Mouse (Mus musculus) liver, adult 2 months (tissue): Measurements from ENCODE around the gene Tm6sf1. TPM values are rescaled to one million over a fixed set of nuclear protein-coding genes. Genes with fewer than 3 reads are reported as not detected.
A peak's percentile ranks its signal among the peaks of the same experiment; 100 is the strongest.
"Not testable (repeated sequence)": the region's sequence is repeated elsewhere in the genome, so short reads cannot be mapped to it uniquely, and the experiment has no call there.

Experiments used
- DNase-seq: peaks from one replicate; pipeline ENCODE4 v3.0.0-alpha.2; 2011; ENCODE audit warnings: low read depth, low spot score; ENCODE audit errors: extremely low read depth
- H3K27ac ChIP-seq: fragments of 200-500 bp; replicated peaks from 2 replicates; pipeline ENCODE4 v1.5.1; 2012; ENCODE audit warnings: low read depth, mild to moderate bottlenecking, control low read depth, inconsistent platforms, low read length; ENCODE audit not compliant: insufficient read depth
- H3K27me3 ChIP-seq: fragments of 200-500 bp; 2 replicates; pipeline ENCODE4 v1.6.1; 2012; ENCODE audit warnings: mild to moderate bottlenecking, moderate library complexity, low read length, inconsistent platforms; ENCODE audit not compliant: control insufficient read depth, insufficient read depth
- H3K36me3 ChIP-seq: fragments of 200-500 bp; 2 replicates; pipeline ENCODE4 v1.6.1; 2012; ENCODE audit warnings: low read length, inconsistent platforms; ENCODE audit not compliant: control insufficient read depth, insufficient read depth
- H3K4me1 ChIP-seq: fragments of 200-500 bp; 2 replicates; pipeline ENCODE4 v1.6.1; 2011; ENCODE audit warnings: low read length; ENCODE audit not compliant: control insufficient read depth, insufficient read depth
- H3K4me3 ChIP-seq: fragments of 200-500 bp; 2 replicates; pipeline ENCODE4 v1.5.1; 2011; ENCODE audit warnings: low read depth, mild to moderate bottlenecking, control low read depth, low read length, moderate library complexity; ENCODE audit not compliant: insufficient read depth
- H3K79me2 ChIP-seq: fragments of 200-500 bp; 2 replicates; pipeline ENCODE4 v1.6.1; 2012; ENCODE audit warnings: inconsistent platforms, mild to moderate bottlenecking, low read length, moderate library complexity; ENCODE audit not compliant: control insufficient read depth, insufficient read depth
- H3K9ac ChIP-seq: fragments of 200-500 bp; 2 replicates; pipeline ENCODE4 v1.6.1; 2012; ENCODE audit warnings: low read depth, mild to moderate bottlenecking, control low read depth, inconsistent platforms, low read length
- CTCF ChIP-seq: fragments of 200-500 bp; IDR thresholded peaks from 2 replicates; pipeline ENCODE4 v1.5.1; 2011; ENCODE audit warnings: low read depth, low read length, control low read depth
- POLR2A ChIP-seq: fragments of 200-500 bp; IDR thresholded peaks from 2 replicates; pipeline ENCODE4 v1.6.1; 2011; ENCODE audit warnings: low read length, control low read depth; ENCODE audit not compliant: insufficient read depth; ENCODE audit errors: extremely low read depth
- WGBS: fragments of 180-500 bp; shearing (Covaris S2); methylation state at CpG from one replicate; pipeline ENCODE4 v1.1.7; 2018; 5-methylcytosine and 5-hydroxymethylcytosine counted together
- polyA plus RNA-seq: library from polyadenylated mRNA; depleted of rRNA; stranded (reverse); fragments of >200 nt; gene quantifications from 2 replicates; pipeline ENCODE4 v1.2.3, GENCODE M21; 2012
- total RNA-seq: library from RNA; depleted of rRNA; stranded (reverse); fragments of >200 nt; gene quantifications from 2 replicates; pipeline ENCODE4 v1.2.3, GENCODE M21; 2014

Gene Tm6sf1
- total and polyA plus RNA-seq, 2 experiments, result 4.7 to 4.9 TPM

DNA sequence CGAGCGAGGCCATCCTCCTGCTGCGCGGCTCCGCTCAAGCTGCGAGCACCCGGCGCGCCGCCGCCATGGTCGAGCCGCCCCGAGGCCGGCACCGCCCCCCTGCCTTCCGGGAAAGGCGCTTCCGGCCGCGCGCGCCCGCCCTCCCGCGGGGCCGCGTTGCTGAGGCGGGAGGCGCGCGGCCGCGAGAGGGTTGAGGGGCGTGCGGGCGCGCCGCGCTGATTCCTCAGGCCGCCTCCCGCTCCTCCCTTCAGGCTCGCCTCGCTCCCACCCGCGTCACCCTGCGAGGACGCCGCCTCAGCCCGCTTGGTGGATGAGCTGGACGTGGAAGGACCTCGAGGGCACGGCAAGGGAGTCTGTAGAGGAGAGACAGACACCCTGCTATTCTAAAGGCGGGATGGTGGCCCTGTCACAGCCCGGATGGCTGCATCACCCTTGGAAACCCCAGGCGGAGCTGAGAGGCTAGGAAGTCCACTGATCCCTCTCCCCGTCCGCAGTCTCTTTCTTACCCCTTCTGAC is 29.4 kb upstream of the Tm6sf1 start, which contains the start of gene Btbd1:
Gene Btbd1, minus strand, starts transcription at position 53 of the 516 bp plus-strand sequence.
- no peak for TF ChIP-seq CTCF
- TF ChIP-seq POLR2A, result peak; percentile 42; the same call in 1 of the 2 replicates
- DNase-seq, result peak; percentile 29
- 2% methylated on average over 55 of the region's 58 CpGs for WGBS
- Histone ChIP-seq H3K4me1 (peaks cover 21% of the 10 kb centered on the region), H3K27me3 (no peaks in the 10 kb centered on the region), H3K27ac (peak within 1 kb of the TSS; percentile 89), H3K36me3 (no peaks in the 10 kb centered on the region), H3K79me2 (peaks cover 23% of the 10 kb centered on the region; the same call in 1 of the 2 replicates), H3K4me3 (peak within 1 kb of the TSS; percentile 99), H3K9ac (peak within 1 kb of the TSS; percentile 98)

DNA sequence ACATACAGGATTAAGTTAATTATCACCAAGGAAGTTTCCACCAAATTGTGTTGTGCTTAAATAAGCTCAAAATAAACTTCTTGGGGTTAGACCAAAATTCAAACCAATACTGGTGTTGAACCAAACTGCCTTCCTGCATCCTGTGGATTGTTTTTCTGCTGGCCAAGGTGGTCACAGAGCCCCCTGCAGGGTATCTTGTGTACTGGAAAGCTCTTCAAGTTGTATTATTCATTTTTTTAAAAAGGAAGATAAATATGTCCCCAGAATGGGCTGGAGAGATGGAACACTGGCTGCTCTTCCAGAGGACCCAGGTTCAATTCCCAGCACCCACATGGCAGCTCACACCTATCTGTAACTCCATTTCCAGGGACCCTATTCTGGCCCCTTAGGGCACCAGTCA is 24.0 kb upstream of the Tm6sf1 start:
- Histone ChIP-seq H3K4me3 (no peak overlapping the region), H3K36me3 (no peaks in the 10 kb centered on the region), H3K79me2 (no peaks in the 10 kb centered on the region), H3K27ac (no peak overlapping the region), H3K9ac (no peak overlapping the region), H3K27me3 (no peaks in the 10 kb centered on the region), H3K4me1 (peaks cover 2% of the 10 kb centered on the region; the same call in 1 of the 2 replicates)
- DNase-seq, result no peak
- TF ChIP-seq POLR2A, result no peak
- no peak for TF ChIP-seq CTCF

DNA sequence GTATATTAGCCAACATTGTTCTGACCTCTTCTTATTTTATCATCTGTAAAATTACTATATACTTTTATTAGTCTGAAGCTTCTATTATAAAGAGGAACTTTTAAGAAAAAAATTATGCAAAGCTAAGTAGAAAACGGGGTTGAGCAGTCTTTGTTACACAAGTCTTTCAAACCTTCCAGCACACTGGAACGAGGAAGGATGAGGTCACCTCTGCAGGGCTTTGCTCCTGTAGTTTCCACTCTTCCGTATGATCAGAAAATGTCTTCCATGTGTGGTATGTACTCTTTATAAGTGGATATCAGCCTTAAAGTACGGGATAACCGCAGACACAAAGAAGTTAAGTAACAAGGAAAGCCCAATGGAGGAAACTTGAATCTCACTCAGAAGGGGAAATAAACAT is 23.4 kb upstream of the Tm6sf1 start:
- WGBS, result 90% methylated on average over 5 of the region's 5 CpGs
- H3K36me3 ChIP-seq, result no peaks in the 10 kb centered on the region
- no peaks in the 10 kb centered on the region for H3K4me1 ChIP-seq
- no peaks in the 10 kb centered on the region for H3K27me3 ChIP-seq
- no peak for DNase-seq
- H3K79me2 ChIP-seq, result no peaks in the 10 kb centered on the region
- H3K27ac ChIP-seq, result no peak overlapping the region
- TF ChIP-seq CTCF (no peak), POLR2A (no peak)
- no peak overlapping the region for H3K4me3 ChIP-seq
- no peak overlapping the region for H3K9ac ChIP-seq

DNA sequence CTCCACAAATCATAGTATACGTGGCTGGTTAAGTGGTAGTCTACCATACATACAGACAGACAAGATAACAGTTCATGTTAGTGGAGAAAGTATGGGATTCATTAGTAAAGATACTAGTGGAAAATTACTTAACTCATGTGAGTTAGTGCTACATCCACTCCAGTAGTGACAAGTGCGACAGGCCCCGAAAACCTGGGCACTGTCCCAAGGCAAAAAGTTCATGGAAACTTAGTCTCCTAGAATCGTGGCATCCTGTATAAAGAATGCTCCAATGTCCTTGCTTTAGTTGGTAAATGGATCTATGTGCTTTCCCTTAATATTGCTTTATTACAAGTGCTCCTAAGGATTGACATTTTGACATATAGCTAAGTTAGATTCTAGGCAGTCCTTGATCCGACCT is 21.0 kb upstream of the Tm6sf1 start:
- WGBS, result 84% methylated on average over 5 of the region's 5 CpGs
- not testable (repeated sequence) for H3K27ac ChIP-seq, DNase-seq, H3K79me2 ChIP-seq, H3K4me3 ChIP-seq, H3K4me1 ChIP-seq, H3K36me3 ChIP-seq, H3K9ac ChIP-seq, H3K27me3 ChIP-seq

DNA sequence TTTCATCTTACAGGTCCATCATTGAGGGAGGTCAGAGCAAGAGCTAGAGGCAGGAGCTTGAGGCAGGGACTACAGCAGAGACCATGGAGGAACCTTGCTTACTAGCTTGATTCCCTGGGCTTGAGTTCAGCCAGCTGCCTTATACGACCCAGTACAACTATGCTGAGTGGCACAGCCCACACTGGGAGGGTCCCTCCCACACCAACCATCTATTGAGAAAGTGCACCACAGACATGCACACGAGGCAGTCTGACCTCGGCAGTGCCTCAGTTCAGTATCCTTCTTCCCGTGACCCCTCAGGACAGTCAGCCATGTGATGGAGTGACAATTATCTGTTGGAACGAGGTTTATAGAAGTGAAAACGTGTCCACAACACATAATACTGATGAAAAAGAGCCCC is 19.1 kb upstream of the Tm6sf1 start:
- H3K36me3 ChIP-seq, result no peaks in the 10 kb centered on the region
- H3K27me3 ChIP-seq, result no peaks in the 10 kb centered on the region
- no peak for DNase-seq
- TF ChIP-seq CTCF (no peak), POLR2A (no peak)
- no peaks in the 10 kb centered on the region for H3K79me2 ChIP-seq
- H3K9ac ChIP-seq, result no peak overlapping the region
- H3K4me1 ChIP-seq, result peaks cover 5% of the 10 kb centered on the region; the same call in 1 of the 2 replicates
- H3K27ac ChIP-seq, result no peak overlapping the region
- WGBS, result 70% methylated on average over 6 of the region's 6 CpGs
- no peak overlapping the region for H3K4me3 ChIP-seq

DNA sequence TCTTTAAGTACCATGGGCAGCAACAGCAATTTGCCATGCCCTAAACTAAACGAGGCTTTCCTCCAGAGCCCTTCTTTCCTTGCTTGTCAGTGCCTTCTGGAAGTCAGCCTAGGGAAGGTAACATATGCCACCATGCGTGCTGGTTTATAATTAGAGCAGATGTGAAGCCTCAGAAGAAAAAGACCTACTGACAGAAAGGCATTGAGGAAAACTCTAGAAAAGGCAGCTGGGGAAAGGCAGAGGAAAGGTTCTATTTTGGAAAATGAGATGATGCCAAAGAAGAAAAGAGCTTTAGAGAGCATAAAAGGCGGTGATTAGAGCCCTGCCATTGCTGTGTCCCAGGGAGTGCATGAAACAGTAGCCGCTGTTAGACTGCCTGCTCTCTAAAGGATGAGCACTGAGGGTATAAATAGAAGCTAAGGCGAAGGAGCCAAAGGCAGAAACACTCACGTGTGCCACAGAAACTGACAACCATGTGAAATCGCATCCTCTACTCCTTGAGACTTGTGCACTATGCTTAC is 18.1 kb upstream of the Tm6sf1 start:
- 81% methylated on average over 7 of the region's 7 CpGs for WGBS
- Histone ChIP-seq H3K4me1 (peaks cover 5% of the 10 kb centered on the region; the same call in 1 of the 2 replicates), H3K36me3 (no peaks in the 10 kb centered on the region), H3K27ac (no peak overlapping the region), H3K4me3 (no peak overlapping the region), H3K79me2 (no peaks in the 10 kb centered on the region), H3K9ac (no peak overlapping the region), H3K27me3 (no peaks in the 10 kb centered on the region)
- no peak for TF ChIP-seq POLR2A
- no peak for TF ChIP-seq CTCF
- no peak for DNase-seq
